ENCODE assay signal across 25 mouse cellular contexts in genomic region chr10:70699581-70699980, GRCm38 (mm10). TPM values are rescaled to one million over a fixed set of nuclear protein-coding genes. Genes with fewer than 3 reads are reported as not detected.
DNase-seq lines count a peak whose midpoint lies in the region; ATAC-seq lines count a peak whose summit lies in the region.
"Had no signal": no experiment of that assay in that cellular context is flagged by ENCODE, and none has a peak within 500 bp of the region (broad histone marks: within the 10 kb centered on the region; RNA-seq: fewer than 3 reads in every experiment).

No protein-coding gene starts in this region.

- no peak overlapping the region for H3K9ac ChIP-seq in heart, embryonic 12.5 days
- no peak overlapping the region for H3K9ac ChIP-seq in kidney, embryonic 16.5 days (replicated peaks; ENCODE audit: low read length)
- H3K9ac ChIP-seq: embryonic facial prominence, embryonic 12.5 days; forebrain, embryonic 13.5 days had no signal

- 79% methylated on average over 7 of the region's 7 CpGs for WGBS in heart, embryonic 12.5 days
- WGBS in kidney, embryonic 16.5 days = 92% methylated on average over 7 of the region's 7 CpGs

- no peaks in the 10 kb centered on the region for H3K36me3 ChIP-seq in heart, embryonic 12.5 days
- no peaks in the 10 kb centered on the region for H3K36me3 ChIP-seq in kidney, embryonic 16.5 days (ENCODE audit: insufficient read depth, low read length)
- H3K36me3 ChIP-seq: embryonic facial prominence, embryonic 10.5 days; embryonic facial prominence, embryonic 12.5 days; G1E had no signal

- no peak overlapping the region for H3K27ac ChIP-seq in heart, embryonic 12.5 days (ENCODE audit: poor library complexity, severe bottlenecking)
- no peak overlapping the region for H3K27ac ChIP-seq in kidney, embryonic 16.5 days (ENCODE audit: low read length)
- H3K27ac ChIP-seq: embryonic facial prominence, embryonic 10.5 days; embryonic facial prominence, embryonic 12.5 days; forebrain, embryonic 13.5 days had no signal

- H3K9me3 ChIP-seq in heart, embryonic 12.5 days (replicated peaks) = peaks cover 4% of the 10 kb centered on the region; the same call in 1 of the 2 replicates
- H3K9me3 ChIP-seq in kidney, embryonic 16.5 days (ENCODE audit: low read length) = no peaks in the 10 kb centered on the region
- H3K9me3 ChIP-seq: embryonic facial prominence, embryonic 10.5 days; embryonic facial prominence, embryonic 12.5 days; forebrain, embryonic 13.5 days had no signal

- H3K4me1 ChIP-seq in heart, embryonic 12.5 days (replicated peaks) = peaks cover 7% of the 10 kb centered on the region; the same call in 1 of the 2 replicates
- H3K4me1 ChIP-seq in kidney, embryonic 16.5 days (ENCODE audit: insufficient read depth, low read length) = peaks cover 16% of the 10 kb centered on the region
- H3K4me1 ChIP-seq: embryonic facial prominence, embryonic 12.5 days; forebrain, embryonic 13.5 days had no signal

- no peaks in the 10 kb centered on the region for H3K27me3 ChIP-seq in heart, embryonic 12.5 days (replicated peaks)
- H3K27me3 ChIP-seq in kidney, embryonic 16.5 days (ENCODE audit: insufficient read depth, low read length) = no peaks in the 10 kb centered on the region
- H3K27me3 ChIP-seq: CH12.LX; embryonic facial prominence, embryonic 12.5 days; forebrain, embryonic 13.5 days; Patski had no signal

- H3K4me2 ChIP-seq in heart, embryonic 12.5 days = no peak overlapping the region
- no peak overlapping the region for H3K4me2 ChIP-seq in kidney, embryonic 16.5 days (replicated peaks; ENCODE audit: low read depth, low read length)
- H3K4me2 ChIP-seq: embryonic facial prominence, embryonic 12.5 days; forebrain, embryonic 13.5 days had no signal

- DNase-seq in heart, adult 11 months = peak; percentile 35
- DNase-seq in kidney, adult 18-20 months = peak; percentile 40
- no peak for DNase-seq in kidney, postnatal 14 days
- peak; percentile 55 to 60 for DNase-seq in kidney, adult 8-10 months
- peak; percentile 18 to 44 for DNase-seq in kidney, postnatal 25 days
- DNase-seq in kidney, postnatal 4 days = no peak
- DNase-seq: adrenal gland, adult 8-10 months; adrenal gland, postnatal 14 days; adrenal gland, postnatal 36 days; B cell, adult 2 months; cerebellum, adult 11-12 months; cerebellum, adult 2 months; cerebellum, adult 9-10 months; cerebellum, postnatal 10 days; cerebellum, postnatal 25 days had no signal

- H3K4me3 ChIP-seq in heart, embryonic 12.5 days = no peak overlapping the region
- no peak overlapping the region for H3K4me3 ChIP-seq in kidney, embryonic 16.5 days (ENCODE audit: low read length)
- H3K4me3 ChIP-seq: embryonic facial prominence, embryonic 10.5 days; embryonic facial prominence, embryonic 12.5 days; forebrain, embryonic 13.5 days had no signal

- no peak for ATAC-seq in heart, embryonic 12.5 days (ENCODE audit: insufficient number of reproducible peaks, low FRiP score)
- no peak for ATAC-seq in kidney, embryonic 16.5 days (ENCODE audit: low FRiP score, low TSS enrichment)
- ATAC-seq: activated CD4-positive, CD25-positive, alpha-beta regulatory T cell, adult 4 months; CD4-positive, CD25-positive, alpha-beta regulatory T cell, adult 4 months; forebrain, embryonic 13.5 days; Patski had no signal

RNA-seq across cellular contexts. Expression of gene Phyhipl, which starts 43.8 kb away (rescaled TPM):
- 2.1 and 2.4 TPM in 2 replicates for polyA plus RNA-seq in heart, embryonic 12.5 days (2016; fragmentation: Nextera tagmentation; extraction: Ambion mirVana)
- polyA plus RNA-seq in kidney, embryonic 16.5 days (2015; fragmentation: Nextera tagmentation; extraction: Ambion mirVana) = 26.5 and 26.9 TPM in 2 replicates
- polyA plus RNA-seq: activated CD4-positive, CD25-positive, alpha-beta regulatory T cell, adult 4 months; CD4-positive, CD25-positive, alpha-beta regulatory T cell, adult 4 months; G1E had no signal

Comparison
In these comparisons a context has a peak if more than half of its experiments do, and no peak if none do; other contexts are left out.
1. DNase-seq: peak in heart, adult 11 months (single experiment), kidney, adult 18-20 months (single experiment), kidney, adult 8-10 months (2 of 2) and kidney, postnatal 25 days (2 of 2); none in kidney, postnatal 14 days (single experiment) and kidney, postnatal 4 days (0 of 2).